ENCODE assay signal across 11 mouse cellular contexts in the genomic region with DNA sequence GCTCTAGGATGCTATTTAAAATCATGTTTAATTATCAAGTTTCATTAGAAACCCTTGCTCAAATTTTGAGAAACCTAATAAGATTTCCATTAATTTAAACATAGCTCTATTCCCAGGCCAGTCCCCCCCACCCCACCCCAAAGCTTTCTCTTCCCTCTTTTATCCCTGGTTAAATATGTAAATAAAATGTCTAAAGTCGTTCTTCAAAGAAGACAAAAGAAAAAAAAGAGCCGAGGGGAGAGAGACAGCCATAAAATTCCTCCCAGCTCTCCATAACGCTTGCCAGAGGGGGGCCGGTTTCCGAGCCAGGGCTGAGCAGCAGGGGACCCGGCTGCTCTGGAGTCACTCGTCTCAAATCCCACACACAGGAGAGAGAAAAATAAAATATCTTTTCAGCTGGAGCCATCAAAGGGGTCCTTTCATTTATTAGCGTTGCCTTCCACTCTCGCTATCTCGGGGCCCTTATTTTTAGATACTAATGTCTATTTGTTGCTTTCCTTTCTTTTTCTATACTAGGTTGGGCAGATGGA. TPM values are rescaled to one million over a fixed set of nuclear protein-coding genes. Genes with fewer than 3 reads are reported as not detected.
DNase-seq lines count a peak whose midpoint lies in the region; ATAC-seq and TF ChIP-seq lines count a peak whose summit lies in the region.
"Had no signal": no experiment of that assay in that cellular context is flagged by ENCODE, and none has a peak within 500 bp of the region (broad histone marks: within the 10 kb centered on the region; RNA-seq: fewer than 3 reads in every experiment).

No protein-coding gene starts in this region.

- 2% methylated on average over 10 of the region's 10 CpGs for WGBS in heart, embryonic 14.5 days
- 2% methylated on average over 10 of the region's 10 CpGs for WGBS in embryonic facial prominence, embryonic 10.5 days
- WGBS in forebrain, postnatal 0 days, result 1% methylated on average over 10 of the region's 10 CpGs
- under 1% methylated on average over 10 of the region's 10 CpGs for WGBS in midbrain, embryonic 13.5 days

- ATAC-seq in heart, embryonic 14.5 days (ENCODE audit: insufficient number of reproducible peaks, insufficient read depth, low FRiP score, low read depth), result no peak
- ATAC-seq in forebrain, postnatal 0 days, result no peak
- no peak for ATAC-seq in midbrain, embryonic 13.5 days

- H3K4me2 ChIP-seq in heart, embryonic 14.5 days (ENCODE audit: low read length), result peak overlapping the region; percentile 96
- 0 out of 2 replicates have a peak overlapping the region, but pooled peaks have one; percentile 2 for H3K4me2 ChIP-seq in forebrain, postnatal 0 days (ENCODE audit: low read depth)
- H3K4me2 ChIP-seq in midbrain, embryonic 13.5 days (replicated peaks), result peak overlapping the region; percentile 91

- no peak for TF ChIP-seq CTCF in forebrain, postnatal 0 days (IDR thresholded peaks at IDR 0.05; ENCODE audit: low read depth)

- no peak overlapping the region for H3K27ac ChIP-seq in heart, embryonic 14.5 days (replicated peaks in 1 of 2; ENCODE audit: control insufficient read depth in 1 of 2, insufficient read depth in 1 of 2, low read depth in 2 of 2, low read length in 2 of 2)
- H3K27ac ChIP-seq in embryonic facial prominence, embryonic 10.5 days (replicated peaks), result peak overlapping the region; percentile 91; the same call in 1 of the 2 replicates
- no peak overlapping the region for H3K27ac ChIP-seq in forebrain, postnatal 0 days (ENCODE audit: low read depth, low read length)
- peak overlapping the region; percentile 94 for H3K27ac ChIP-seq in midbrain, embryonic 13.5 days

- no peak overlapping the region for H3K9ac ChIP-seq in heart, embryonic 14.5 days (ENCODE audit: low read length)
- H3K9ac ChIP-seq in forebrain, postnatal 0 days, result no peak overlapping the region
- H3K9ac ChIP-seq in midbrain, embryonic 13.5 days (replicated peaks), result 0 out of 2 replicates have a peak overlapping the region, but pooled peaks have one; percentile 82

- no peaks in the 10 kb centered on the region for H3K36me3 ChIP-seq in heart, embryonic 14.5 days (ENCODE audit: control insufficient read depth, insufficient read depth, low read length)
- no peaks in the 10 kb centered on the region for H3K36me3 ChIP-seq in embryonic facial prominence, embryonic 10.5 days (replicated peaks)
- H3K36me3 ChIP-seq in forebrain, postnatal 0 days (ENCODE audit: insufficient read depth), result no peaks in the 10 kb centered on the region
- no peaks in the 10 kb centered on the region for H3K36me3 ChIP-seq in midbrain, embryonic 13.5 days

- H3K27me3 ChIP-seq in heart, embryonic 14.5 days (ENCODE audit: control insufficient read depth, insufficient read depth, low read length), result peaks cover 87% of the 10 kb centered on the region
- peaks cover 92% of the 10 kb centered on the region for H3K27me3 ChIP-seq in embryonic facial prominence, embryonic 10.5 days (replicated peaks; ENCODE audit: low read depth, poor library complexity, severe bottlenecking)
- peaks cover 82% of the 10 kb centered on the region for H3K27me3 ChIP-seq in forebrain, postnatal 0 days (ENCODE audit: insufficient read depth, low read length)
- peaks cover 51% of the 10 kb centered on the region for H3K27me3 ChIP-seq in midbrain, embryonic 13.5 days

- peaks cover 15 to 23% of the 10 kb centered on the region in 2 experiments; a peak in 3 of 4 replicates for H3K4me1 ChIP-seq in heart, embryonic 14.5 days (ENCODE audit: control insufficient read depth in 2 of 2, insufficient read depth in 2 of 2, low read length in 2 of 2)
- H3K4me1 ChIP-seq in embryonic facial prominence, embryonic 10.5 days, result peaks cover 67% of the 10 kb centered on the region
- H3K4me1 ChIP-seq in forebrain, postnatal 0 days (ENCODE audit: insufficient read depth), result 0 out of 2 replicates have a peak, but pooled peaks cover 3% of the 10 kb centered on the region
- peaks cover 83% of the 10 kb centered on the region for H3K4me1 ChIP-seq in midbrain, embryonic 13.5 days (replicated peaks)

- H3K9me3 ChIP-seq in heart, embryonic 14.5 days (ENCODE audit: control insufficient read depth, low read length), result no peaks in the 10 kb centered on the region
- no peaks in the 10 kb centered on the region for H3K9me3 ChIP-seq in embryonic facial prominence, embryonic 10.5 days
- H3K9me3 ChIP-seq in forebrain, postnatal 0 days (ENCODE audit: low read length), result no peaks in the 10 kb centered on the region
- H3K9me3 ChIP-seq in midbrain, embryonic 13.5 days, result no peaks in the 10 kb centered on the region

- peak overlapping the region in 1 of 2 experiments; percentile 63; a peak in 1 of 4 replicates for H3K4me3 ChIP-seq in heart, embryonic 14.5 days (ENCODE audit: control insufficient read depth in 1 of 2, insufficient read depth in 1 of 2, low read depth in 1 of 2, low read length in 2 of 2)
- peak overlapping the region; percentile 84 for H3K4me3 ChIP-seq in embryonic facial prominence, embryonic 10.5 days
- H3K4me3 ChIP-seq in forebrain, postnatal 0 days (ENCODE audit: low read depth, low read length), result no peak overlapping the region
- H3K4me3 ChIP-seq in midbrain, embryonic 13.5 days (replicated peaks), result peak overlapping the region; percentile 76

- DNase-seq in heart, adult 8-10 months (ENCODE audit: low spot score), result no peak
- DNase-seq in embryonic facial prominence, embryonic 10.5 days (ENCODE audit: low spot score), result no peak
- DNase-seq in forebrain, postnatal 0 days, result peak; percentile 40
- no peak for DNase-seq in ovary, postnatal 10 days (ENCODE audit: low spot score)
- DNase-seq in thymus, postnatal 14 days, result no peak
- no peak for DNase-seq in cerebellum, postnatal 36 days
- DNase-seq: heart, adult 11 months; right cerebral cortex, postnatal 25 days; thymus, postnatal 4 days had no signal

RNA-seq across cellular contexts. Expression of a gene that starts 2.4 kb away (rescaled TPM):
- 0.23 and 0.39 TPM in 2 replicates for polyA plus RNA-seq in heart, embryonic 14.5 days (2014; fragmentation: Nextera tagmentation; extraction: Ambion mirVana)
- under 1 TPM; 0.11 to 0.16 (median 0.15) TPM for total RNA-seq in heart, adult 8-10 months (2022)
- polyA plus RNA-seq in embryonic facial prominence, embryonic 10.5 days (2016; fragmentation: Nextera tagmentation; extraction: Ambion mirVana), result 3.1 and 4.3 TPM in 2 replicates
- 4.8 and 9.2 TPM in 2 replicates for total RNA-seq in forebrain, postnatal 0 days (2014; rRNA removed)
- 1.1 and 2.2 TPM in 2 replicates for polyA plus RNA-seq in forebrain, postnatal 0 days (2015; fragmentation: Nextera tagmentation; extraction: Ambion mirVana)
- 10.9 and 14.6 TPM in 2 replicates for polyA plus RNA-seq in midbrain, embryonic 13.5 days (2015; fragmentation: Nextera tagmentation; extraction: Ambion mirVana)

Comparison
In these comparisons a context has a peak if more than half of its experiments do, and no peak if none do; other contexts are left out.
1. H3K27ac ChIP-seq: peak in embryonic facial prominence, embryonic 10.5 days (single experiment) and midbrain, embryonic 13.5 days (single experiment); none in heart, embryonic 14.5 days (0 of 2) and forebrain, postnatal 0 days (single experiment).
2. H3K4me2 ChIP-seq: peak in every context shown above with its lines; median percentile 96 in heart, embryonic 14.5 days; 91 in midbrain, embryonic 13.5 days; 2 in forebrain, postnatal 0 days.